Mouse (Mus musculus): Measurements from ENCODE around the gene Dcst2. TPM values are rescaled to one million over a fixed set of nuclear protein-coding genes. Genes with fewer than 3 reads are reported as not detected.

Gene Dcst2
- polyA plus RNA-seq, 1 experiment from 2014 or later: 0.24 TPM

- ATAC-seq: peak; percentile 44
- peak overlapping the region; percentile 86; the same call in 1 of the 2 replicates for H3K27ac ChIP-seq
- H3K4me3 ChIP-seq (replicated peaks): peak overlapping the region; percentile 62
- H3K9ac ChIP-seq (replicated peaks): peak overlapping the region; percentile 77
- peak overlapping the region; percentile 90 for H3K4me2 ChIP-seq (replicated peaks)
- H3K4me1 ChIP-seq (replicated peaks): peaks cover 20% of the 10 kb centered on the region
- peaks cover 11% of the 10 kb centered on the region for H3K36me3 ChIP-seq
- H3K27me3 ChIP-seq: peaks cover 48% of the 10 kb centered on the region
- WGBS: under 1% methylated on average over 38 of the region's 38 CpGs
- no peaks in the 10 kb centered on the region for H3K9me3 ChIP-seq
Observed at GRCm38 (mm10) chr3:89348911-89349868, 12.6 kb upstream of the Dcst2 start.

GRCm38 (mm10) chr3:89349869-89350501 is 11.8 kb upstream of the Dcst2 start, which contains the start of gene Adam15:
Adam15 (minus strand) TSS chr3:89349996.
- peaks cover 20% of the 10 kb centered on the region for H3K4me1 ChIP-seq (replicated peaks)
- peaks cover 48% of the 10 kb centered on the region for H3K27me3 ChIP-seq
- peak within 1 kb of the TSS; percentile 77 for H3K9ac ChIP-seq (replicated peaks)
- H3K9me3 ChIP-seq: no peaks in the 10 kb centered on the region
- peak; percentile 92 for ATAC-seq
- peak within 1 kb of the TSS; percentile 90 for H3K4me2 ChIP-seq (replicated peaks)
- under 1% methylated on average over 51 of the region's 59 CpGs for WGBS
- peak within 1 kb of the TSS; percentile 86 for H3K27ac ChIP-seq
- peak within 1 kb of the TSS; percentile 62 for H3K4me3 ChIP-seq (replicated peaks)
- H3K36me3 ChIP-seq: peaks cover 6% of the 10 kb centered on the region

GRCm38 (mm10) chr3:89351271-89351670 is 10.5 kb upstream of the Dcst2 start:
- no peak for ATAC-seq
- Histone ChIP-seq H3K27me3 (peaks cover 57% of the 10 kb centered on the region), H3K27ac (no peak overlapping the region), H3K4me3 (replicated peaks) (no peak overlapping the region), H3K9ac (replicated peaks) (no peak overlapping the region), H3K4me2 (replicated peaks) (no peak overlapping the region), H3K9me3 (no peaks in the 10 kb centered on the region), H3K36me3 (no peaks in the 10 kb centered on the region), H3K4me1 (replicated peaks) (peaks cover 20% of the 10 kb centered on the region)
- 78% methylated on average over 5 of the region's 5 CpGs for WGBS

DNA sequence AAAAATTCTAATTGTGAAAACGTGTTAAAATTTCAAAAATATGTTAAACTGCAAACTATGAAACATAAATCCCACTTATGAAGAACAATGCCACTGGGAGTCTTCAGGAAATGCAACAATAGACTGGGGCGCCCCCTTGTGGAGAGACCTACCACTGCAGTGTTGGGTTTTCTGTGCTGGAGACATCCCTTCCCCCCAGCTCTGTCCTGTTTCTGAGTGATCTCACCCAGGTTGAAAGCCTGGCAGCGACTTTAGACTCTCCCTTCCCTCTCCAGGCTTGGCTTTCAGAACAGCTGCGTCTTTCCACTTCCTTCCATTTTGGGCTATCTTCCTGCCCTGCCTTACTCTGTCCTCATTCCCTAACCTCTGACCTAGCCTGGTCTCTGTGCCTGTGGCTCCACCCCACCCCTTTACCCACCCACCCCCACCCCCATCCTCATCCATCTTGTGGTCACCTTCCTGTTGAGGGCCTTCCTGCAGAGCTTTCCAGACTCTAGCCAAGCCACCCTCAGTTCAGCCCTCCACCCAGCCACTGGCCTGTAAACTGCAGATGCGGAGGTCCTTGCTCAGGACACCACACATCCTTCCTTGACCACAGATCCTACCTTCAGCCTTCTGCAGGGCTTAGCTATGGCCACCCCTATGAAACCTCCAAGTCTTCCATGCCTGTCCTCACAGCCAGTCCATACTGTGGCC is 6.8 kb upstream of the Dcst2 start:
- no peak overlapping the region for H3K4me2 ChIP-seq (replicated peaks)
- H3K4me3 ChIP-seq (replicated peaks): no peak overlapping the region
- peaks cover 44% of the 10 kb centered on the region for H3K27me3 ChIP-seq
- no peaks in the 10 kb centered on the region for H3K36me3 ChIP-seq
- 19% methylated on average over 5 of the region's 5 CpGs for WGBS
- no peak overlapping the region for H3K27ac ChIP-seq
- H3K9me3 ChIP-seq: no peaks in the 10 kb centered on the region
- 0 out of 2 replicates have a peak, but pooled peaks have one; percentile 31 for ATAC-seq
- H3K4me1 ChIP-seq (replicated peaks): peaks cover 8% of the 10 kb centered on the region
- H3K9ac ChIP-seq (replicated peaks): no peak overlapping the region

GRCm38 (mm10) chr3:89355512-89355902 is 6.3 kb upstream of the Dcst2 start:
- no peak for ATAC-seq
- no peak overlapping the region for H3K4me2 ChIP-seq (replicated peaks)
- H3K9me3 ChIP-seq: no peaks in the 10 kb centered on the region
- WGBS: 85% methylated on average over 6 of the region's 6 CpGs
- peaks cover 42% of the 10 kb centered on the region for H3K27me3 ChIP-seq
- no peaks in the 10 kb centered on the region for H3K36me3 ChIP-seq
- H3K27ac ChIP-seq: no peak overlapping the region
- H3K4me3 ChIP-seq (replicated peaks): no peak overlapping the region
- peaks cover 4% of the 10 kb centered on the region for H3K4me1 ChIP-seq (replicated peaks)
- H3K9ac ChIP-seq (replicated peaks): no peak overlapping the region

DNA sequence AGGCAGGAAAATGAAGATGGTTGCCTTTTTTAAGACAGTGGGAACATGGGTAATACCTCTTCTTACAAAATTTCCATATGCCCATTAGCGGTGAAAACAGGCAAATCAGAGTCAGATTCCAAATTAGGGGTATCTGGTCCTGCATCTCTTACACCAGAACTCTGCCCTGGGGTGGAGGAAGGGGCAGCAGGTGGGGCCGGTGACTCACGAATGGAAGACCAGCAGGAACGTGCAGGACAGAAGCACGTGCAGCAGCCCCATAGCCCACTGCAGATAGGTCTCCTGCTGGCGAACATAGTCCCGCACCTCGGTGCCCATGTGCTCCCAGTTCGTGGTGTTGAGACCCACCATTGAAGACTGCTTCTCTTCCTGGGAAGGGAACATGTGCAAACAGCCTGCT is 5.7 kb upstream of the Dcst2 start:
- H3K27ac ChIP-seq: no peak overlapping the region
- H3K4me2 ChIP-seq (replicated peaks): no peak overlapping the region
- WGBS: 77% methylated on average over 9 of the region's 9 CpGs
- no peaks in the 10 kb centered on the region for H3K36me3 ChIP-seq
- ATAC-seq: no peak
- H3K4me1 ChIP-seq (replicated peaks): no peaks in the 10 kb centered on the region; the same call in 1 of the 2 replicates
- H3K9me3 ChIP-seq: no peaks in the 10 kb centered on the region
- no peak overlapping the region for H3K9ac ChIP-seq (replicated peaks)
- H3K4me3 ChIP-seq (replicated peaks): no peak overlapping the region
- H3K27me3 ChIP-seq: peaks cover 39% of the 10 kb centered on the region

DNA sequence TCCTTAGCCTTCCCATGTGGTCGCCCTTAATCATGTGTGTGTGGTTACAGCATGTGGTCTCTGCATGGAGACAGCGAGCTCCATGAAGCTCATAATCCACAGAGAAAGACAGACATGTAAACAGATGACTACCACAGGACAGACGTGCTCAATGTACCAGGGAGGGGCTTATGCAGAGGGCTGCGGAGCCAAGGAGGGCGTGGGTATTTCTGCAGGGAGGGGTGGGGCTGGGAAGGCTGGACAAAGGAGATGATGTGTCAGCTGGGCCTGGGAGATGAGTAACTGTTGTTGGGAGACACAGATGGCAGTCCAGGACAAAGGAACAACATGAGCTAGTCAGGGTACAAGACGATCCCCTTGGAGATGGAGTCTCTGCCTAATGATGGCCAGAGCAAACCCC is 2.1 kb upstream of the Dcst2 start:
- H3K9me3 ChIP-seq: no peaks in the 10 kb centered on the region
- ATAC-seq: no peak
- no peak overlapping the region for H3K4me2 ChIP-seq (replicated peaks)
- no peak overlapping the region for H3K4me3 ChIP-seq (replicated peaks)
- no peak overlapping the region for H3K9ac ChIP-seq (replicated peaks)
- 73% methylated on average over 6 of the region's 6 CpGs for WGBS
- 0 out of 2 replicates have a peak, but pooled peaks cover under 1% of the 10 kb centered on the region for H3K4me1 ChIP-seq (replicated peaks)
- no peak overlapping the region for H3K27ac ChIP-seq
- H3K36me3 ChIP-seq: no peaks in the 10 kb centered on the region
- H3K27me3 ChIP-seq: peaks cover 13% of the 10 kb centered on the region

- H3K9ac ChIP-seq (replicated peaks): no peak overlapping the region
- no peak overlapping the region for H3K4me3 ChIP-seq (replicated peaks)
- H3K9me3 ChIP-seq: no peaks in the 10 kb centered on the region
- H3K4me2 ChIP-seq (replicated peaks): no peak overlapping the region
- H3K36me3 ChIP-seq: no peaks in the 10 kb centered on the region
- peaks cover 12% of the 10 kb centered on the region for H3K27me3 ChIP-seq
- 0 out of 2 replicates have a peak, but pooled peaks cover 4% of the 10 kb centered on the region for H3K4me1 ChIP-seq (replicated peaks)
- WGBS: 84% methylated on average over 3 of the region's 3 CpGs
- H3K27ac ChIP-seq: no peak overlapping the region
- no peak for ATAC-seq
Observed at GRCm38 (mm10) chr3:89360237-89360636, 1.5 kb upstream of the Dcst2 start.

DNA sequence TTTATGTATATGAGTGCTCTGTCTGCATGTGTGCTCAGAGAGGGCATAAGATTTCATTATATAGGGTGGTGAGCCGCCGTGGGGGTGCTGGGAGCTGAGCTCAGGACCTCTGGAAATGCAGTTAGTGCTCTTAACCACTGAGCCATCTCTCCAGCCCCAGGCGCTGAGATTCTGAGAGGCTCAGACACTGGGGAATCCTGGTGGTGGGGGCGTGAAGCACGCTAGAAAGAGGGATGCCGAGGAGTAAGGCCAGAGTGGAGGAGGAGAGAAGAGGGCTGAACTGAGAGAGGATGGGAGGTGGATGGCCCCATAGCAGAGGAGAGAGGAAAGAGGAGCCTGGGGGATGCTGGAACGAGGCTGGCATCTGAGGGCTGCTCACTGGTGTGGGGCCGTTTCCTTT is 2.9 kb downstream of the Dcst2 start:
- Histone ChIP-seq H3K36me3 (no peaks in the 10 kb centered on the region), H3K4me3 (replicated peaks) (no peak overlapping the region), H3K9ac (replicated peaks) (no peak overlapping the region), H3K9me3 (no peaks in the 10 kb centered on the region), H3K27ac (no peak overlapping the region), H3K4me2 (replicated peaks) (no peak overlapping the region), H3K27me3 (no peaks in the 10 kb centered on the region), H3K4me1 (replicated peaks) (0 out of 2 replicates have a peak, but pooled peaks cover 4% of the 10 kb centered on the region)
- WGBS: 58% methylated on average over 8 of the region's 8 CpGs
- no peak for ATAC-seq

DNA sequence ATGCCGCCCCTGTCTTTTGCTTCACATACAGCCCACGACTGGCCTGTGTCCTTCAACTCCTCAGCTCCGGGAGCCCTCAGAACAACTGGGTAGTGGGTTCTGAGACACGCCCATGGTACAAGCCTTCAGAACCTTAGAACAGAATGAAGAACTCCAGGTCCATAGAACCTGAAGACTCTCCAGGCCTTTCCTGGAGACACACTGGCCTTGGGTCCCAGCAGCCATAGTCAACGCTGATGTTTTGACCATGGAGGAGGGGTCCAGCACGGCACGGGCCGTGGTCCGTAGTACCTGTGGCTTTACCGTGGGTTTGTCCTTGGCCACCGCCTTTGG is 3.3 kb downstream of the Dcst2 start, which contains the start of gene Dcst1:
Gene Dcst1, minus strand, starts transcription at position 101 of the 333 bp plus-strand sequence.
- Histone ChIP-seq H3K9me3 (no peaks in the 10 kb centered on the region), H3K4me3 (replicated peaks) (no peak within 1 kb of the TSS), H3K36me3 (no peaks in the 10 kb centered on the region), H3K27ac (no peak within 1 kb of the TSS), H3K27me3 (no peaks in the 10 kb centered on the region), H3K4me1 (replicated peaks) (0 out of 2 replicates have a peak, but pooled peaks cover 4% of the 10 kb centered on the region), H3K9ac (replicated peaks) (no peak within 1 kb of the TSS), H3K4me2 (replicated peaks) (no peak within 1 kb of the TSS)
- 84% methylated on average over 11 of the region's 11 CpGs for WGBS
- ATAC-seq: no peak

DNA sequence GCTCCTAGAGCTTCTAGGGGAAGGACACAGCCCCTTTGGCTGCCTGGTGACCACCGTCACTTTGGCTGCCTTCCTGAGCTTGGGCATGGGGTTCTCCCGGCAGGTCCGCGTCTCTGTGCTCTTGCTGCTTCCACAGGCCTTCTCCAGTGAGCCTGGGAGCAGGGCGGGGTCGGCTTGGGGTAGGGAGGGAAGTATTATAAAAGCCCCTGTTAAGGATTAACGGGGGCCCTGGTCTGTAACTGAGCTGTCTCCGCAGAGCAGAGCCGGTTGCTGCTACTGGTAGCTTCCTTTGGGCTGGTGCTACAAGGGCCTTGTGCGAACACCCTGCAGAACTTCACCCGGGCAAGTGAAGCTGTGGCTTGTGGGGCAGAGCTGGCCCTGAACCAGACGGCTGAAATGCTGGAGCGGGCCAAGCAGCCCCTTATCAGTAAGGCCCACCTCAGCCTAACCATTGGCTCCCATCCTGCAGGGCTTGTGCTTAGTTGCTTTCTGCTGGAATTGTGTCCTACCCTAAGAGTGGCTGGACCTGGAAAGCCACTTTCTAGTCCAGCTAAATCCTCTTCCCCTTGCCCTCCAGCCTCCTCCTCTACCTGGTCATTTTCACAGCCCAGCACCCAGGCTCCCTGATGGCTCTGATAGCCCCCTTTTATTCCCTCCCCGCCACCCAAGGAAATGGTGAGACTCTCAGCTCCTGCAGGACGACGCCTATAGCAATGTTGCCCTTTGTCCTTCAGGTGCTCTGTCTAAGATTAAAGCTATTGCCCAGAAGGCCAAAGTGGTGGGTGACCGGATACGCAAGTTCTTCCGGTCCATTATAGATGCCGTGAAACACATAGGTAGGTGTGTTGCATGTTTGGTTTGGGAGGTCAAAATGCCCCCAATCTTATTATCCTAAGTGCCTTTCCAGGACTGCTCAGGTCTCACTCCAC is 4.0 kb downstream of the Dcst2 start:
- no peak overlapping the region for H3K4me3 ChIP-seq (replicated peaks)
- H3K9me3 ChIP-seq: no peaks in the 10 kb centered on the region
- ATAC-seq: no peak
- H3K27me3 ChIP-seq: no peaks in the 10 kb centered on the region
- WGBS: 79% methylated on average over 20 of the region's 20 CpGs
- H3K27ac ChIP-seq: no peak overlapping the region
- H3K9ac ChIP-seq (replicated peaks): no peak overlapping the region
- no peak overlapping the region for H3K4me2 ChIP-seq (replicated peaks)
- 0 out of 2 replicates have a peak, but pooled peaks cover 4% of the 10 kb centered on the region for H3K4me1 ChIP-seq (replicated peaks)
- no peaks in the 10 kb centered on the region for H3K36me3 ChIP-seq

Measured in midbrain, embryonic 13.5 days (tissue).